ENCODE assay signal across 13 mouse cellular contexts in genomic region chr11:85706630-85707029, GRCm38 (mm10).
A peak's percentile ranks its signal among the peaks of the same experiment; 100 is the strongest.
DNase-seq lines count a peak whose midpoint lies in the region; ATAC-seq and TF ChIP-seq lines count a peak whose summit lies in the region.
"Had no signal": no experiment of that assay in that cellular context is flagged by ENCODE, and none has a peak within 500 bp of the region (broad histone marks: within the 10 kb centered on the region; RNA-seq: fewer than 3 reads in every experiment).

No protein-coding gene starts in this region.

- ATAC-seq in intestine, postnatal 0 days = no peak
- ATAC-seq in intestine, embryonic 15.5 days = no peak

- peak; percentile 17 for DNase-seq in thymus, postnatal 4 days
- no peak for DNase-seq in thymus, adult 2 months
- DNase-seq in ovary, postnatal 36 days (ENCODE audit: low spot score) = no peak
- DNase-seq in yolk sac, embryonic 10.5 days (ENCODE audit: low spot score) = no peak
- DNase-seq: cerebellum, adult 11-12 months; heart, postnatal 14 days; right cerebral cortex, postnatal 14 days; thymus, adult 18-20 months had no signal

- H3K4me2 ChIP-seq in intestine, postnatal 0 days (replicated peaks; ENCODE audit: low read depth) = no peak overlapping the region
- H3K4me2 ChIP-seq in intestine, embryonic 15.5 days (replicated peaks) = no peak overlapping the region
- H3K4me2 ChIP-seq: embryonic facial prominence, embryonic 15.5 days had no signal

- H3K36me3 ChIP-seq in intestine, postnatal 0 days (ENCODE audit: control insufficient read depth, insufficient read depth) = no peaks in the 10 kb centered on the region; the same call in 1 of the 2 replicates
- no peaks in the 10 kb centered on the region for H3K36me3 ChIP-seq in intestine, embryonic 15.5 days
- H3K36me3 ChIP-seq in thymus, adult 2 months (ENCODE audit: control insufficient read depth, insufficient read depth, low read length) = no peaks in the 10 kb centered on the region
- H3K36me3 ChIP-seq: embryonic facial prominence, embryonic 15.5 days had no signal

- no peak overlapping the region for H3K4me3 ChIP-seq in intestine, postnatal 0 days (ENCODE audit: low read depth, low read length)
- no peak overlapping the region for H3K4me3 ChIP-seq in intestine, embryonic 15.5 days (replicated peaks)
- no peak overlapping the region for H3K4me3 ChIP-seq in thymus, adult 2 months (ENCODE audit: control insufficient read depth, insufficient read depth, low read length)
- H3K4me3 ChIP-seq in bone marrow macrophage, adult 2 months (ENCODE audit: insufficient read depth, low read length) = no peak overlapping the region
- H3K4me3 ChIP-seq: embryonic facial prominence, embryonic 15.5 days had no signal

- whole genome bisulfite sequencing in intestine, postnatal 0 days = 35% methylated on average over 1 of the region's 1 CpGs
- 36% methylated on average over 1 of the region's 1 CpGs for WGBS in intestine, embryonic 15.5 days
- 61% methylated on average over 1 of the region's 1 CpGs for WGBS in thymus, adult 2 months

- no peak overlapping the region for H3K9ac ChIP-seq in intestine, postnatal 0 days (ENCODE audit: low read depth, low read length)
- no peak overlapping the region for H3K9ac ChIP-seq in intestine, embryonic 15.5 days
- H3K9ac ChIP-seq: embryonic facial prominence, embryonic 15.5 days had no signal

- H3K4me1 ChIP-seq in intestine, postnatal 0 days (replicated peaks; ENCODE audit: control insufficient read depth, insufficient read depth, low read length) = no peaks in the 10 kb centered on the region
- no peaks in the 10 kb centered on the region for H3K4me1 ChIP-seq in intestine, embryonic 15.5 days (replicated peaks)
- no peaks in the 10 kb centered on the region for H3K4me1 ChIP-seq in thymus, adult 2 months (replicated peaks; ENCODE audit: control insufficient read depth, insufficient read depth, low read length)
- peaks cover 10% of the 10 kb centered on the region for H3K4me1 ChIP-seq in bone marrow macrophage, adult 2 months (ENCODE audit: control insufficient read depth, insufficient read depth, low read length)

- no peaks in the 10 kb centered on the region; the same call in 1 of the 2 replicates for H3K27me3 ChIP-seq in intestine, postnatal 0 days (replicated peaks; ENCODE audit: control insufficient read depth, insufficient read depth, low read length)
- 0 out of 2 replicates have a peak, but pooled peaks cover 12% of the 10 kb centered on the region for H3K27me3 ChIP-seq in intestine, embryonic 15.5 days (replicated peaks)
- H3K27me3 ChIP-seq in thymus, adult 2 months (ENCODE audit: control insufficient read depth, insufficient read depth, low read length) = no peaks in the 10 kb centered on the region
- H3K27me3 ChIP-seq: embryonic facial prominence, embryonic 15.5 days had no signal

- peak; percentile 57 for TF ChIP-seq CTCF in intestine, postnatal 0 days (IDR thresholded peaks at IDR 0.05; ENCODE audit: low read depth)
- no peak for TF ChIP-seq CTCF in thymus, adult 2 months (IDR thresholded peaks at IDR 0.05; ENCODE audit: borderline replicate concordance, control insufficient read depth, extremely low read depth, insufficient read depth, low read length, poor library complexity)
- TF ChIP-seq CTCF in bone marrow macrophage, adult 2 months (IDR thresholded peaks at IDR 0.05; ENCODE audit: low read depth, low read length) = peak; percentile 62

- H3K9me3 ChIP-seq in intestine, postnatal 0 days (ENCODE audit: control insufficient read depth) = no peaks in the 10 kb centered on the region
- no peaks in the 10 kb centered on the region for H3K9me3 ChIP-seq in intestine, embryonic 15.5 days
- H3K9me3 ChIP-seq: embryonic facial prominence, embryonic 15.5 days had no signal

- no peak for TF ChIP-seq POLR2A in thymus, adult 2 months (IDR thresholded peaks at IDR 0.05; ENCODE audit: control insufficient read depth, extremely low read depth, insufficient read depth, low read length, poor library complexity)
- TF ChIP-seq POLR2A in bone marrow macrophage, adult 2 months (IDR thresholded peaks at IDR 0.05; ENCODE audit: borderline replicate concordance, low read depth, low read length) = no peak

- H3K27ac ChIP-seq in intestine, postnatal 0 days (ENCODE audit: low read depth, low read length) = no peak overlapping the region
- no peak overlapping the region for H3K27ac ChIP-seq in intestine, embryonic 15.5 days
- no peak overlapping the region for H3K27ac ChIP-seq in thymus, adult 2 months (ENCODE audit: control insufficient read depth, insufficient read depth, low read length)
- H3K27ac ChIP-seq in bone marrow macrophage, adult 2 months (ENCODE audit: insufficient read depth, low read depth, low read length) = no peak overlapping the region
- H3K27ac ChIP-seq: embryonic facial prominence, embryonic 15.5 days; macrophage had no signal
